Mouse (Mus musculus) liver, adult 2 months (tissue): Measurements from ENCODE around the gene Slc25a35. TPM values are rescaled to one million over a fixed set of nuclear protein-coding genes. Genes with fewer than 3 reads are reported as not detected.

ENCODE experiments used
- DNase-seq: peaks from one replicate; pipeline ENCODE4 v3.0.0-alpha.2; 2011; ENCODE audit warnings: low read depth, low spot score; ENCODE audit errors: extremely low read depth
- H3K27ac ChIP-seq: fragments of 200-500 bp; replicated peaks from 2 replicates; pipeline ENCODE4 v1.5.1; 2012; ENCODE audit warnings: low read depth, mild to moderate bottlenecking, control low read depth, inconsistent platforms, low read length; ENCODE audit not compliant: insufficient read depth
- H3K27me3 ChIP-seq: fragments of 200-500 bp; 2 replicates; pipeline ENCODE4 v1.6.1; 2012; ENCODE audit warnings: mild to moderate bottlenecking, moderate library complexity, low read length, inconsistent platforms; ENCODE audit not compliant: control insufficient read depth, insufficient read depth
- H3K36me3 ChIP-seq: fragments of 200-500 bp; 2 replicates; pipeline ENCODE4 v1.6.1; 2012; ENCODE audit warnings: low read length, inconsistent platforms; ENCODE audit not compliant: control insufficient read depth, insufficient read depth
- H3K4me1 ChIP-seq: fragments of 200-500 bp; 2 replicates; pipeline ENCODE4 v1.6.1; 2011; ENCODE audit warnings: low read length; ENCODE audit not compliant: control insufficient read depth, insufficient read depth
- H3K4me3 ChIP-seq: fragments of 200-500 bp; 2 replicates; pipeline ENCODE4 v1.5.1; 2011; ENCODE audit warnings: low read depth, mild to moderate bottlenecking, control low read depth, low read length, moderate library complexity; ENCODE audit not compliant: insufficient read depth
- H3K79me2 ChIP-seq: fragments of 200-500 bp; 2 replicates; pipeline ENCODE4 v1.6.1; 2012; ENCODE audit warnings: inconsistent platforms, mild to moderate bottlenecking, low read length, moderate library complexity; ENCODE audit not compliant: control insufficient read depth, insufficient read depth
- H3K9ac ChIP-seq: fragments of 200-500 bp; 2 replicates; pipeline ENCODE4 v1.6.1; 2012; ENCODE audit warnings: low read depth, mild to moderate bottlenecking, control low read depth, inconsistent platforms, low read length
- CTCF ChIP-seq: fragments of 200-500 bp; IDR thresholded peaks from 2 replicates; pipeline ENCODE4 v1.5.1; 2011; ENCODE audit warnings: low read depth, low read length, control low read depth
- POLR2A ChIP-seq: fragments of 200-500 bp; IDR thresholded peaks from 2 replicates; pipeline ENCODE4 v1.6.1; 2011; ENCODE audit warnings: low read length, control low read depth; ENCODE audit not compliant: insufficient read depth; ENCODE audit errors: extremely low read depth
- WGBS: fragments of 180-500 bp; shearing (Covaris S2); methylation state at CpG from one replicate; pipeline ENCODE4 v1.1.7; 2018; 5-methylcytosine and 5-hydroxymethylcytosine counted together
- polyA plus RNA-seq: library from polyadenylated mRNA; depleted of rRNA; stranded (reverse); fragments of >200 nt; gene quantifications from 2 replicates; pipeline ENCODE4 v1.2.3, GENCODE M21; 2012
- total RNA-seq: library from RNA; depleted of rRNA; stranded (reverse); fragments of >200 nt; gene quantifications from 2 replicates; pipeline ENCODE4 v1.2.3, GENCODE M21; 2014

Gene Slc25a35
- total and polyA plus RNA-seq, 2 experiments: 0.28 to 2.5 TPM

DNA sequence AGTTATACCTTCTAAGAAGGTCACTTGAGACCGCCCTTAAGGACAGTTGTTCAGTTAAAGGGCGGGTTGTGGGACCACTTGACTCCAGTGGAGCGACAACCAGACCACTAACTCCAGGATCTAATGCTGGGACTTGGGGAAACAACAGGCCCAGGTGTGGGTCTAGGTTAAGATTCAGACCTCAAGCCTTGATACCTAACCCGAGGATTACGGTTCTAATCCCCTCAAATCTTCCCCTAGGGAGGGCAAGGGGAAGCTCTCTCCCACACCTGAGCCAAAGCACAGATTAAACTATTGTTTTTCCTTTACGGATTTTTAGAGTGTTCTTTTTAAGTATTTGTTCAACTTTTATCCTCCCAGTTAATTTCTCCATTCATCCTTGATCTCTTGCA is 6.1 kb downstream of the Slc25a35 start:
- Histone ChIP-seq H3K4me1 (peaks cover 4% of the 10 kb centered on the region), H3K27ac (no peak overlapping the region), H3K4me3 (peak overlapping the region; percentile 47; the same call in 1 of the 2 replicates), H3K36me3 (no peaks in the 10 kb centered on the region), H3K79me2 (no peaks in the 10 kb centered on the region), H3K27me3 (no peaks in the 10 kb centered on the region), H3K9ac (peak overlapping the region; percentile 29; the same call in 1 of the 2 replicates)
- WGBS: 35% methylated on average over 6 of the region's 6 CpGs
- no peak for DNase-seq
- TF ChIP-seq POLR2A (no peak), CTCF (no peak)

DNA sequence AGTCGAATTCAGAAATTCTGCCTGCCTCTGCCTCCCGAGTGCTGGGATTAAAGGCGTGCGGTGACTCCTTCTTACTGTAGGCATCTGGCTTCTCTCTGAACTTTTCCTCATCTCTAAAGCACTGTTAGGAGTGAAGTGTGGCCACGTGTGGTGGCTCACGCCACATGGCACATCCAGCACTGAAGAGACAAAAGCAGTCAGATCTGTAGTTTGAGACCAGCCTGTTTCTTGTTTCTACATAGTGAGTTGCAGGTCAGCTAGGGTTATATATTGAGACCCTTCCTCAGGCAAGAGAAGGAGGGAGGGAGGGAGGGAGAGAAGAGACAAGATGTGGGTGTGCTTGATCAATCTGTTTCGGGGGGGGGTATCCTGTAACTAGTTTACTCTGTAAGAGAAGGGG is 7.2 kb downstream of the Slc25a35 start, which contains the start of gene Rangrf:
TSS of gene Rangrf (minus strand) at position 101 of the 400 bp plus-strand sequence.
- Histone ChIP-seq H3K9ac (no peak within 1 kb of the TSS; the same call in 1 of the 2 replicates), H3K4me1 (peaks cover 4% of the 10 kb centered on the region), H3K27ac (no peak within 1 kb of the TSS), H3K4me3 (peak within 1 kb of the TSS; percentile 47; the same call in 1 of the 2 replicates), H3K79me2 (no peaks in the 10 kb centered on the region), H3K27me3 (no peaks in the 10 kb centered on the region), H3K36me3 (no peaks in the 10 kb centered on the region)
- WGBS: 81% methylated on average over 7 of the region's 7 CpGs
- DNase-seq: no peak
- TF ChIP-seq CTCF (no peak), POLR2A (no peak)

DNA sequence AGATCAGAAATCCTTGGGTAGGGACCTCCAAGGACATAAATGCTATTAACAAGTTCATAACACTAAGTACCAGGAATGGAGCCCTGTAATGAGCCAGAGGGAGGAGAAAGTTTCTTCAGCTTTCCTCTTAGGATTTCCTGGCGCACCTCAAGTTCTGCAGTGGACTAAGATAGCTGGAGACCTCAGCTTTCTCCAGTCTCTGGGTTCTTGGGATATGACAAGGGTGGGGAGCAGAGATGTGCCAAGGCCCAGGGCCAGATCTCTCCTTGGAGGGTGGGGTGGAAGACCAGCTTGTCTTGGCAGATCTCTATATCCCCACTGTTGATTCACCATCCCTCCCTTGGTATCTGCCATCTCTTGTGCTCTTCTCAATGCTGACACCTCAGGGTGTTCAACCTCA is 7.7 kb downstream of the Slc25a35 start:
- Histone ChIP-seq H3K79me2 (no peaks in the 10 kb centered on the region), H3K36me3 (no peaks in the 10 kb centered on the region), H3K27ac (no peak overlapping the region), H3K4me1 (peaks cover 4% of the 10 kb centered on the region), H3K27me3 (no peaks in the 10 kb centered on the region), H3K9ac (no peak overlapping the region), H3K4me3 (no peak overlapping the region)
- DNase-seq: no peak
- 93% methylated on average over 1 of the region's 1 CpGs for WGBS
- no peak for TF ChIP-seq POLR2A
- no peak for TF ChIP-seq CTCF

DNA sequence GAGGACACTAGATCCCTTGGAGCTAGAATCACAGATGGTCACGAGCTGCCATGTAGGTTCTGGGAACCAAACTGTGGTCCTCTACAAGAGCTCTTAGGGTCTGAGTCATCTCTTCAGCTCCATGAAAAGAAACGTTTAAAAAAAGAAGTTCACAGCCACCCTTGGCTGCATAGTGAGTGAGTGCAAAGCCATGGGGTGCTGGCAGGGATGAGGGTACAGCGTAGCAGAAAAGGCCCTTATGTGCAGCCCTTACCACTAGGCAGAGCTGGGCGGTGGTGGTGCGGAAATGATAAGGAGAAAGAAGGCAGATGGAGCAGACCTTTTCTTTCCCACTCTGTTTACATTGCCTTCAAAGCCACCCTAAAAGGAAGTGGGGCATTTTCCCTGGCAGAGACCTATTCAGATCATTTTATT is 11.4 kb downstream of the Slc25a35 start:
- Histone ChIP-seq H3K9ac (no peak overlapping the region), H3K4me3 (no peak overlapping the region), H3K79me2 (no peaks in the 10 kb centered on the region), H3K4me1 (no peaks in the 10 kb centered on the region), H3K36me3 (no peaks in the 10 kb centered on the region), H3K27ac (no peak overlapping the region), H3K27me3 (no peaks in the 10 kb centered on the region)
- WGBS: 66% methylated on average over 5 of the region's 5 CpGs
- TF ChIP-seq CTCF (no peak), POLR2A (no peak)
- DNase-seq: no peak

- WGBS: 75% methylated on average over 3 of the region's 3 CpGs
Observed at GRCm38 (mm10) chr11:68980919-68981318, 13.0 kb downstream of the Slc25a35 start.

DNA sequence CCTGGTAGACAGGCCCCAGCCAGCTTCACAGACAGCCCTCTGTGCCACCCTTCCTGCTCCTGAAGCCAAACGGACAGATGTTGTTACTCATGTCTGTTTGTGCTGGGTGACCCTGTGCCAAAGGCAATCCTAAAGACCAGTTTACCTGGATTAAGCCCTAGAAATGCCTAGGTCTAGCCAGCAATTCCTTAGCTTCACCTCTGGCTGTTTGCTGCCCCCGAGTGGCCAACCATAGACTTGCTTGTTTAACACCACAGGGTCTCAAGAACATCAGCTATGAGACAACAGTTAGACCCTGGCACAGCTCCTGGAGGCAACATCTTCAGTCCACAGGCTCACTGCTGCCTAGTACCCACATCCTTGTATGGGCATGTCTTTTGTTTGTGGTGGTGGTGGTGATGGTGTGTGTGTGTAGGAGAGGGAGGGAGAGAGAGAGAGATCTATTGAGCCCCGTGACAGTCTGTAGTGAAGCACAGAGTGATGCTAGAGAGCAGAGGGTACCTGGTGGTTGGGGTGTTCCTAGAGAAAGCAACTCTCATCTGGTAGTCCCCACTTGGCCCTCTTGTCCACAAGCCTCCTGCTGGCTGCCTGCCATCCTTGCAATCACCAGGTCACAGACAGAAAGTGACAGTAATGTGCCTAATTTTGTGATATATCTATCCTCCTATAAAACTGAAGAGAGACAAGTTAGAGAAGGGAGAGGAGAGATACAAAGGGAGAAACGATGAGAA is 14.9 kb downstream of the Slc25a35 start:
- Histone ChIP-seq H3K4me1 (no peaks in the 10 kb centered on the region), H3K79me2 (no peaks in the 10 kb centered on the region), H3K36me3 (no peaks in the 10 kb centered on the region), H3K27ac (no peak overlapping the region), H3K27me3 (no peaks in the 10 kb centered on the region), H3K9ac (no peak overlapping the region), H3K4me3 (no peak overlapping the region)
- WGBS: 23% methylated on average over 4 of the region's 4 CpGs
- peak; percentile 49 for DNase-seq
- peak; percentile 73 for TF ChIP-seq CTCF
- no peak for TF ChIP-seq POLR2A

More at GRCm38 (mm10) chr11:68980919-68981318, 13.0 kb downstream of the Slc25a35 start:
- Histone ChIP-seq H3K36me3 (no peaks in the 10 kb centered on the region), H3K9ac (no peak overlapping the region), H3K27ac (no peak overlapping the region), H3K4me1 (no peaks in the 10 kb centered on the region), H3K4me3 (no peak overlapping the region), H3K27me3 (no peaks in the 10 kb centered on the region), H3K79me2 (no peaks in the 10 kb centered on the region)
- TF ChIP-seq CTCF (no peak), POLR2A (no peak)
- DNase-seq: no peak
